Mouse (Mus musculus) limb, embryonic 14.5 days (tissue): ENCODE results near the gene Carns1. TPM values are rescaled to one million over a fixed set of nuclear protein-coding genes. Genes with fewer than 3 reads are reported as not detected.

Experiments used
- ATAC-seq: fragments of 200-750 bp; cut with Nextera tagmentation; 2 replicates; pipeline ENCODE4 v1.8.0; 2017; ENCODE audit warnings: low read depth, moderate number of reproducible peaks, moderate TSS enrichment; ENCODE audit not compliant: low FRiP score
- DNase-seq: peaks from one replicate; pipeline ENCODE4 v3.0.0-alpha.2; 2015; ENCODE audit warnings: low spot score
- H3K27ac ChIP-seq: fragments of 300-500 bp; sonication (generic); replicated peaks from 2 replicates; pipeline ENCODE4 v1.5.1; 2014; ENCODE audit warnings: low read depth, mild to moderate bottlenecking, low read length, moderate library complexity, mixed read lengths
- H3K27me3 ChIP-seq: fragments of 300-500 bp; sonication (generic); 2 replicates; pipeline ENCODE4 v1.6.1; 2014; ENCODE audit warnings: low read length, mixed read lengths; ENCODE audit not compliant: control insufficient read depth, insufficient read depth
- H3K36me3 ChIP-seq: fragments of 300-500 bp; sonication (generic); 2 replicates; pipeline ENCODE4 v1.6.1; 2014; ENCODE audit warnings: mild to moderate bottlenecking, low read length, moderate library complexity, mixed read lengths; ENCODE audit not compliant: control insufficient read depth, insufficient read depth
- H3K4me1 ChIP-seq: fragments of 300-500 bp; sonication (generic); 2 replicates; pipeline ENCODE4 v1.6.1; 2014; ENCODE audit warnings: antibody characterized with exemption, low read length, mixed read lengths; ENCODE audit not compliant: control insufficient read depth, insufficient read depth
- H3K4me2 ChIP-seq: fragments of 300-500 bp; sonication (generic); replicated peaks from 2 replicates; pipeline ENCODE4 v1.6.1; 2014; ENCODE audit warnings: low read depth, mild to moderate bottlenecking, low read length, moderate library complexity; ENCODE audit not compliant: severe bottlenecking
- H3K4me3 ChIP-seq: fragments of 300-500 bp; sonication (generic); replicated peaks from 2 replicates; pipeline ENCODE4 v1.5.1; 2014; ENCODE audit warnings: low read length
- H3K9ac ChIP-seq: fragments of 300-500 bp; sonication (generic); 2 replicates; pipeline ENCODE4 v1.6.1; 2014; ENCODE audit warnings: mild to moderate bottlenecking, low read depth, low read length, moderate library complexity; ENCODE audit not compliant: severe bottlenecking
- H3K9me3 ChIP-seq: fragments of 300-500 bp; sonication (generic); 2 replicates; pipeline ENCODE4 v1.6.1; 2016; ENCODE audit warnings: low read length; ENCODE audit not compliant: control insufficient read depth
- POLR2A ChIP-seq: fragments of 200-500 bp; IDR thresholded peaks from 2 replicates; pipeline ENCODE4 v1.8.0; 2012; ENCODE audit warnings: inconsistent platforms, mild to moderate bottlenecking, moderate library complexity, borderline replicate concordance; ENCODE audit not compliant: insufficient read depth, insufficient read length; ENCODE audit errors: extremely low read depth
- WGBS: fragments of 180-500 bp; shearing (Covaris S2); extraction: QIAGEN DNeasy Blood & Tissue Kit; methylation state at CpG from one replicate; pipeline ENCODE4 v1.1.7; 2014; 5-methylcytosine and 5-hydroxymethylcytosine counted together
- polyA plus RNA-seq, 2 experiments: library from polyadenylated mRNA; depleted of rRNA in 1 of 2; stranded (reverse) in 1 of 2; unstranded in 1 of 2; fragments of >200 nt; fragmentation: Nextera tagmentation in 1 of 2; extraction: Ambion mirVana in 1 of 2; gene quantifications; 2 replicates each; pipeline versions ENCODE4 v1.2.1 to v1.2.3; 2012 to 2014

The Carns1 gene
- polyA plus RNA-seq (2012; rRNA removed) (2.6 and 5.6 TPM in 2 replicates), polyA plus RNA-seq (2014; fragmentation: Nextera tagmentation; extraction: Ambion mirVana) (1.4 and 1.8 TPM in 2 replicates)

GRCm38 (mm10) chr19:4175368-4175947 is at the start of gene Carns1:
TSS of gene Carns1 (minus strand) at chr19:4175479.
- DNase-seq (no peak), ATAC-seq (peak; percentile 61; the same call in 1 of the 2 replicates)
- Histone ChIP-seq H3K4me2 (peak within 1 kb of the TSS; percentile 37), H3K9me3 (no peaks in the 10 kb centered on the region), H3K27ac (no peak within 1 kb of the TSS), H3K36me3 (no peaks in the 10 kb centered on the region), H3K4me3 (0 out of 2 replicates have a peak within 1 kb of the TSS, but pooled peaks have one; percentile 9), H3K27me3 (no peaks in the 10 kb centered on the region), H3K4me1 (peaks cover 8% of the 10 kb centered on the region), H3K9ac (peak within 1 kb of the TSS; percentile 26; the same call in 1 of the 2 replicates)
- 1% methylated on average over 11 of the region's 11 CpGs for WGBS
- TF ChIP-seq POLR2A: no peak

GRCm38 (mm10) chr19:4222165-4222564 is 46.9 kb upstream of the Carns1 start:
- H3K9ac ChIP-seq: no peak overlapping the region
- ATAC-seq (no peak), DNase-seq (no peak)
- peaks cover 14% of the 10 kb centered on the region for H3K36me3 ChIP-seq
- no peaks in the 10 kb centered on the region for H3K9me3 ChIP-seq
- H3K4me1 ChIP-seq: peaks cover 26% of the 10 kb centered on the region
- TF ChIP-seq POLR2A: no peak
- H3K4me2 ChIP-seq: no peak overlapping the region
- no peaks in the 10 kb centered on the region for H3K27me3 ChIP-seq
- H3K27ac ChIP-seq: no peak overlapping the region; the same call in 1 of the 2 replicates
- WGBS: 74% methylated on average over 9 of the region's 11 CpGs
- H3K4me3 ChIP-seq: no peak overlapping the region

GRCm38 (mm10) chr19:4220957-4221743 is 45.9 kb upstream of the Carns1 start:
- H3K36me3 ChIP-seq: peaks cover 14% of the 10 kb centered on the region
- no peaks in the 10 kb centered on the region for H3K27me3 ChIP-seq
- no peak for TF ChIP-seq POLR2A
- DNase-seq (no peak), ATAC-seq (no peak)
- peaks cover 36% of the 10 kb centered on the region for H3K4me1 ChIP-seq
- no peak overlapping the region for H3K4me3 ChIP-seq
- no peak overlapping the region for H3K4me2 ChIP-seq
- H3K27ac ChIP-seq: no peak overlapping the region
- H3K9me3 ChIP-seq: no peaks in the 10 kb centered on the region
- 35% methylated on average over 14 of the region's 14 CpGs for WGBS
- H3K9ac ChIP-seq: no peak overlapping the region; the same call in 1 of the 2 replicates

GRCm38 (mm10) chr19:4220416-4220815 is 45.1 kb upstream of the Carns1 start:
- H3K4me2 ChIP-seq: no peak overlapping the region
- 29% methylated on average over 4 of the region's 4 CpGs for WGBS
- H3K4me1 ChIP-seq: peaks cover 40% of the 10 kb centered on the region
- TF ChIP-seq POLR2A: no peak
- no peaks in the 10 kb centered on the region for H3K27me3 ChIP-seq
- H3K36me3 ChIP-seq: peaks cover 14% of the 10 kb centered on the region
- no peak for DNase-seq
- no peaks in the 10 kb centered on the region for H3K9me3 ChIP-seq
- H3K4me3 ChIP-seq: no peak overlapping the region
- H3K9ac ChIP-seq: peak overlapping the region; percentile 25; the same call in 1 of the 2 replicates
- H3K27ac ChIP-seq: no peak overlapping the region
- ATAC-seq: no peak

- Histone ChIP-seq H3K9ac (0 out of 2 replicates have a peak overlapping the region, but pooled peaks have one; percentile 25), H3K4me1 (peaks cover 40% of the 10 kb centered on the region), H3K27ac (no peak overlapping the region), H3K27me3 (no peaks in the 10 kb centered on the region), H3K4me3 (no peak overlapping the region), H3K4me2 (no peak overlapping the region), H3K9me3 (no peaks in the 10 kb centered on the region), H3K36me3 (peaks cover 14% of the 10 kb centered on the region)
- 81% methylated on average over 6 of the region's 6 CpGs for WGBS
- ATAC-seq: no peak
- no peak for TF ChIP-seq POLR2A
- DNase-seq: no peak
These were observed 44.7 kb upstream of the Carns1 start for GRCm38 (mm10) chr19:4219943-4220342.
